Mouse (Mus musculus) forebrain, embryonic 15.5 days (tissue): ENCODE results near the gene Slc37a2. TPM values are rescaled to one million over a fixed set of nuclear protein-coding genes. Genes with fewer than 3 reads are reported as not detected.

Experiments
- ATAC-seq: fragments of 200-750 bp; cut with Nextera tagmentation; replicated peaks from 2 replicates; pipeline ENCODE4 v1.8.0; 2017; ENCODE audit warnings: mild to moderate bottlenecking, moderate TSS enrichment, moderate library complexity
- H3K27ac ChIP-seq: fragments of 300-500 bp; sonication (generic); replicated peaks from 2 replicates; pipeline ENCODE4 v1.5.1; 2015; ENCODE audit warnings: mild to moderate bottlenecking, inconsistent platforms
- H3K27me3 ChIP-seq: fragments of 300-500 bp; sonication (generic); 2 replicates; pipeline ENCODE4 v1.6.1; 2015; ENCODE audit warnings: inconsistent platforms
- H3K36me3 ChIP-seq: fragments of 300-500 bp; sonication (generic); 2 replicates; pipeline ENCODE4 v1.6.1; 2015; ENCODE audit warnings: mild to moderate bottlenecking, inconsistent platforms
- H3K4me1 ChIP-seq: fragments of 300-500 bp; sonication (generic); 2 replicates; pipeline ENCODE4 v1.6.1; 2015; ENCODE audit warnings: inconsistent platforms
- H3K4me2 ChIP-seq: fragments of 300-500 bp; sonication (generic); replicated peaks from 2 replicates; pipeline ENCODE4 v1.6.1; 2015; ENCODE audit warnings: mild to moderate bottlenecking, inconsistent platforms
- H3K4me3 ChIP-seq: fragments of 300-500 bp; sonication (generic); 2 replicates; pipeline ENCODE4 v1.5.1; 2015; ENCODE audit warnings: mild to moderate bottlenecking, inconsistent platforms
- H3K9ac ChIP-seq: fragments of 300-500 bp; sonication (generic); replicated peaks from 2 replicates; pipeline ENCODE4 v1.6.1; 2015; ENCODE audit warnings: mild to moderate bottlenecking, inconsistent platforms
- H3K9me3 ChIP-seq: fragments of 300-500 bp; sonication (generic); 2 replicates; pipeline ENCODE4 v1.6.1; 2016; ENCODE audit warnings: inconsistent platforms
- WGBS: fragments of 180-500 bp; shearing (Covaris S2); methylation state at CpG from one replicate; pipeline ENCODE4 v1.1.7; 2015; ENCODE audit warnings: mixed read lengths; 5-methylcytosine and 5-hydroxymethylcytosine counted together
- polyA plus RNA-seq: library from polyadenylated mRNA; unstranded; fragments of >200 nt; fragmentation: Nextera tagmentation; extraction: Ambion mirVana; gene quantifications from 2 replicates; pipeline ENCODE4 v1.2.1, GENCODE M21; 2015

Slc37a2 gene
- polyA plus RNA-seq, 1 experiment from 2014 or later, result 0.97 TPM

GRCm38 (mm10) chr9:37245404-37245803 lies 10.1 kb downstream of the Slc37a2 start:
- H3K9me3 ChIP-seq, result no peaks in the 10 kb centered on the region
- no peak overlapping the region for H3K4me3 ChIP-seq
- peaks cover 12% of the 10 kb centered on the region for H3K4me1 ChIP-seq
- ATAC-seq, result no peak
- no peak overlapping the region for H3K4me2 ChIP-seq
- H3K36me3 ChIP-seq, result no peaks in the 10 kb centered on the region
- no peak overlapping the region for H3K27ac ChIP-seq
- H3K27me3 ChIP-seq, result no peaks in the 10 kb centered on the region
- H3K9ac ChIP-seq, result no peak overlapping the region
- 74% methylated on average over 2 of the region's 2 CpGs for WGBS

GRCm38 (mm10) chr9:37244600-37244999 lies 10.9 kb downstream of the Slc37a2 start:
- ATAC-seq, result no peak
- H3K36me3 ChIP-seq, result no peaks in the 10 kb centered on the region
- no peaks in the 10 kb centered on the region for H3K27me3 ChIP-seq
- H3K9ac ChIP-seq, result no peak overlapping the region
- H3K27ac ChIP-seq, result no peak overlapping the region
- H3K4me3 ChIP-seq, result no peak overlapping the region
- no peaks in the 10 kb centered on the region for H3K9me3 ChIP-seq
- peaks cover 12% of the 10 kb centered on the region for H3K4me1 ChIP-seq
- no peak overlapping the region for H3K4me2 ChIP-seq
- 85% methylated on average over 1 of the region's 1 CpGs for WGBS

DNA sequence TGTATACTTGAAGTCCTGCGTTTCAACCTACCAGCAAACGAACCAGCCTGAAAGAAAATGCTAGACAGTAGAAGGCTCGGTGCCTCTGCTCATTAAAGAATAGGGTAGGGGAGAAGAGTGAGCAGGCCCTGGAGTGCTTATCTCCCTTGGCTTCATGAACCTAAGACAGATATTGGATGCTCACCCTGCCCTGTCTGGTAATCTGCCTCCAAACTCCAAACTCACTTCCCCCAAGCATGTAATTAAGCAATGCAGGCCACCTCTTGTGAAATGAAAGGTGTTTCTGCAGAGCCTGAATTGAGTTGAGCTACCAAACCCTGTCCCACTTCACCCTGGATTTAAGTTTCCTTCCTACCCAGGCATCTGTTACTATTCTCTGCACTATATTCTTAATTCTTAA lies 12.8 kb downstream of the Slc37a2 start:
- Histone ChIP-seq H3K27me3 (no peaks in the 10 kb centered on the region), H3K36me3 (no peaks in the 10 kb centered on the region), H3K27ac (no peak overlapping the region), H3K4me2 (no peak overlapping the region), H3K9ac (no peak overlapping the region), H3K9me3 (no peaks in the 10 kb centered on the region), H3K4me3 (no peak overlapping the region), H3K4me1 (peaks cover 4% of the 10 kb centered on the region; the same call in 1 of the 2 replicates)
- no peak for ATAC-seq
- WGBS, result 88% methylated on average over 3 of the region's 3 CpGs

DNA sequence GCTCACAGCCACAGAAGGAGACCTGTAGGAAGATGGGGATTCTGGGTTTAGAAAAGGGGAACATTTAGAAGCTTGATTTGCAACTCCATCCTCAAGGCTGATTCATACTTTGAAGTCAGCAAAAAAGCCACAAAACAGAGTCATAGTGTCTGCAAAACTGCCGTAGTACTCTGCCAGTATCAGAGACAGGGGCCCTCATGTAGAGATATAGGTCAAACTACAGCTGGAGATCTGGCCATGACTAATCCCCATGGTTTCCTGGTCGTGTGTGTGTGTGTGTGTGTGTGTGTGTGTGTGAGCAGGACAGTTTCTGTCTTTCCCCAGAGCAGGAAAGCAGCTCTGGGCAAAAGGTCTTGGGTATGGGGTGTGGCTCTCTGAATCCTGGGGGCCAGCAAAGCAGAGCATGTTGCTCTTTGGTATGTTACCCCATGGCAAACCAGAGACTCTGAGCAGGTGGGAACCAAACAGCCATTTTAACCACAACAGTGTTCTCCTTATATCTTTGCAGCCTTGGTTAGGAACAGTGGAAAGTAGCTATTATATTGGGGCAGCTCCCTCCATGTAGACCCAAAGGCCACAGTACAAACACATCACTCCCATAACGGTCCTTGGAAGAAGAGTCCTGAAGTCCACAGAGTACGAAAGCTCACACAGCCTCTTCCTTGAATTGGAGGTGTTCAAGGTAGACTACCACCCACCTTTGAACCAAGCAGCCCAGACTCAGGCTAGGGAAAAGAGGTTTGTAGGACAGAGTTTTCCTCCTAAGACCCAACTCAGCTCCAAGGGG lies 19.4 kb downstream of the Slc37a2 start:
- ATAC-seq, result no peak
- H3K4me1 ChIP-seq, result no peaks in the 10 kb centered on the region
- no peak overlapping the region for H3K27ac ChIP-seq
- 76% methylated on average over 4 of the region's 4 CpGs for WGBS
- no peak overlapping the region for H3K9ac ChIP-seq
- no peaks in the 10 kb centered on the region for H3K27me3 ChIP-seq
- no peak overlapping the region for H3K4me2 ChIP-seq
- H3K9me3 ChIP-seq, result no peaks in the 10 kb centered on the region
- no peaks in the 10 kb centered on the region for H3K36me3 ChIP-seq
- no peak overlapping the region for H3K4me3 ChIP-seq

DNA sequence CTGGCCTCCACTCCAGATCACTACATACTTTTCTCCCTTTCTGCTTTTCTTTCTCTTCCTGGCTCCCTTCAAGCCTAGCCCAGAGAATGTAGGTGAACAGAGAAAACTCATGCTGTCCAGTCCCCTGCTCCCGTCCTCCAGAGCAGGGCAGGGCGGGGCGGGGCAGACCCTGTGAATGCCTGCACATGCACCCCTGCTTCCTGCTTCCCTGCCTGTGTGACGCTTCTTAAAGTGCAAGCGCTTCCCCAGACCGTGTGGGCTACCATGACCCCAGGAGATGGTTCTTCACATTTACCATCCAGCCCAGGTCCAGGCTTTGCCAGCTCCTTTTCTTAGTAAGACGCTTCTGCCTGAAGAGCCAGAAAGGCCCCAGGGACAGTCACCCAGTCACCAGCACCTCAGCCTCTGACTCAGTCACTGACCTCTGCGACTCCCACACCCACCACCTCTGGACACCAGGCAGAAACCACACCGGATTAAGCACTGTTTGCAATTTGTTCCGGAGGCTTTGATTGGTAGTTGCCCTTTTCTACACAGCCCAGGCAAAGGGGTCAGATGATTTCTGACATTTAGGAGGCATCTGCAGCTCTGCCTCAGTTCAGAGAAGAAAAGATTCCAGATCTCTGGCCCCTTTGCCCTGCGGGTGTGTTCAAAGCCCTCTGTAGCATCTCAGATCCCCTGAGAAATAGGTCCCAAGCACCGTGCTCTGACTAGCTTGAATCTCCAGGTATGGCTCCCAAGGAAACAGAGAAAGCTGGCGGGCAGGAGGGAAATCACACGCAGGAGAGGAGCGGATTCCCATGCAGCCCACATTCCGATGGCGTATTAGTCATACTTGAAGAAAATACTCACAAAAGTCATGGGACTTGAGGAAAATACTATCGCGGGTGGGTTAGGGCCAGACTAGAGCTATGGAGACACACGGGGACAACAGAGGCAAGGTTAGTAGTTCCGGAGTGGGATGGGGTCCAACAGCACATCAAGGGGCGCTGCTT lies 23.0 kb downstream of the Slc37a2 start:
- Histone ChIP-seq H3K9ac (no peak overlapping the region), H3K4me1 (0 out of 2 replicates have a peak, but pooled peaks cover 3% of the 10 kb centered on the region), H3K9me3 (no peaks in the 10 kb centered on the region), H3K4me3 (no peak overlapping the region), H3K4me2 (no peak overlapping the region), H3K36me3 (no peaks in the 10 kb centered on the region), H3K27me3 (no peaks in the 10 kb centered on the region), H3K27ac (no peak overlapping the region)
- 63% methylated on average over 22 of the region's 22 CpGs for WGBS
- no peak for ATAC-seq

DNA sequence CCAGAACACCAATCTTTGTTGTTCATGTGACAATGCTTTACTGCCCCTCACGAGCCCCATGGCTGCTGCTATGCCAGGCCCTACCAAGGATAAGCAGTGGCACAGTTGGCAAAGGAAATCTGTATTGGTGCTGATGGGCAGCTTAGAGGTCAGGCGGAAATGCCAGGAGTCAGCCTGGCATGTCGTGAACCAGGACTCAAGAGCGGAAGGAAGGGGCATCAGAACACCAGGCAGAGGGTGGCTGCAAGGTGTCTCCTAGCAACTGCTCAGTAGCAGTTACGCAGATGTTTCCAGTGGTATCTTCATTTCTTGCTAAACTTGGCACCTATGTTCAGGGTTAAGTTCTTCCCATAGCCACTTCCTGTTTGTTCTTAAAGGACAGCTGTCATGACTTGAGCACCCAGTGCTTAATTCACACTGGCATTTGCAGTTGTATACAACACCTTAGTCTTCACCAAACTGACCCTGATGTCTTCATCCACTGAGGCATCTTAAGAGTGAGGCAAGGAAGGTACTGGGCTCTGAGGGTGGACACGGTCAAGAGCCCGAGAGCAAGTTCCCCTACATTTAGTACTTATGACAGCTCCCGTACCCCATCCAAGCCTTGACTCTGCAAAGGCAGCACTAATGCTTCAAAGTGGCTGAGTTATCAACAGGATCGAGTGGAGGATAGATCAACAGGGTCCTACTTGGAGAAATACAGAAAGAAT lies 24.9 kb downstream of the Slc37a2 start:
- ATAC-seq, result no peak
- no peaks in the 10 kb centered on the region for H3K27me3 ChIP-seq
- H3K27ac ChIP-seq, result no peak overlapping the region
- H3K4me2 ChIP-seq, result no peak overlapping the region
- no peak overlapping the region for H3K4me3 ChIP-seq
- H3K36me3 ChIP-seq, result no peaks in the 10 kb centered on the region
- 95% methylated on average over 9 of the region's 9 CpGs for WGBS
- 0 out of 2 replicates have a peak, but pooled peaks cover 3% of the 10 kb centered on the region for H3K4me1 ChIP-seq
- no peaks in the 10 kb centered on the region for H3K9me3 ChIP-seq
- no peak overlapping the region for H3K9ac ChIP-seq

GRCm38 (mm10) chr9:37229880-37230325 lies 25.6 kb downstream of the Slc37a2 start:
- 0% methylated on average over 1 of the region's 1 CpGs for WGBS
- ATAC-seq, result peak; percentile 87
- H3K4me1 ChIP-seq, result 0 out of 2 replicates have a peak, but pooled peaks cover 3% of the 10 kb centered on the region

DNA sequence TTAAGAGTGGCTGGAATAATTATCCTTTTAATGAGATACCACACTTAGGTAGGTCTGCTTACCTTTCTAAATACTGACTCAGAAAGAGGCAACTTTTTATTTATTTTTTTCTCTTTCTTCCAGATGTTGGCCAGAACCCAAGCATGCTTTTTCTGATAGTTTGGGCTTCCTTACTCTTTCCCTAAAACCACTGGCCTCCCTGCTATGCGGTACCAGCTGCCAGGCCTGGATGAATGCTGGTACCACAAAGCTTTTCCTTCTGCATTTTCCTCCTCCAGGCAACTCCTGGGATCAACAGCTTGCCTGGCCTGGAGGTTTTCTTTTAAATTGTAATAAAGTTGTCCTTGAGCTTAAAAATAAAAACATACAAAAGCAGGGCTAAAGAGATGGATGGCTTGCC lies 30.0 kb downstream of the Slc37a2 start:
- no peaks in the 10 kb centered on the region for H3K9me3 ChIP-seq
- 0 out of 2 replicates have a peak, but pooled peaks cover 3% of the 10 kb centered on the region for H3K4me1 ChIP-seq
- 92% methylated on average over 1 of the region's 1 CpGs for WGBS
- H3K4me2 ChIP-seq, result no peak overlapping the region
- no peak overlapping the region for H3K4me3 ChIP-seq
- no peaks in the 10 kb centered on the region for H3K27me3 ChIP-seq
- peaks cover 3% of the 10 kb centered on the region; the same call in 1 of the 2 replicates for H3K36me3 ChIP-seq
- H3K27ac ChIP-seq, result no peak overlapping the region
- ATAC-seq, result no peak
- no peak overlapping the region for H3K9ac ChIP-seq

More at GRCm38 (mm10) chr9:37229880-37230325, 25.6 kb downstream of the Slc37a2 start:
- Histone ChIP-seq H3K4me2 (no peak overlapping the region), H3K27ac (no peak overlapping the region), H3K4me3 (no peak overlapping the region), H3K9me3 (no peaks in the 10 kb centered on the region), H3K36me3 (no peaks in the 10 kb centered on the region), H3K27me3 (no peaks in the 10 kb centered on the region), H3K9ac (no peak overlapping the region)

- Histone ChIP-seq H3K9me3 (no peaks in the 10 kb centered on the region), H3K27ac (no peak overlapping the region), H3K4me3 (no peak overlapping the region), H3K27me3 (no peaks in the 10 kb centered on the region), H3K4me1 (no peaks in the 10 kb centered on the region), H3K36me3 (peaks cover 3% of the 10 kb centered on the region; the same call in 1 of the 2 replicates), H3K9ac (no peak overlapping the region), H3K4me2 (no peak overlapping the region)
- WGBS, result 44% methylated on average over 8 of the region's 8 CpGs
- no peak for ATAC-seq
Observed at GRCm38 (mm10) chr9:37220755-37221154, 34.8 kb downstream of the Slc37a2 start.

- WGBS, result 87% methylated on average over 9 of the region's 9 CpGs
- Histone ChIP-seq H3K9me3 (no peaks in the 10 kb centered on the region), H3K4me3 (no peak overlapping the region), H3K4me1 (no peaks in the 10 kb centered on the region), H3K27me3 (no peaks in the 10 kb centered on the region), H3K36me3 (no peaks in the 10 kb centered on the region), H3K27ac (no peak overlapping the region), H3K9ac (no peak overlapping the region), H3K4me2 (no peak overlapping the region)
- no peak for ATAC-seq
Observed at GRCm38 (mm10) chr9:37214327-37215060, 41.0 kb downstream of the Slc37a2 start.

GRCm38 (mm10) chr9:37213060-37213738 lies 42.3 kb downstream of the Slc37a2 start:
- ATAC-seq, result no peak
- Histone ChIP-seq H3K4me2 (no peak overlapping the region), H3K9ac (no peak overlapping the region), H3K27ac (no peak overlapping the region), H3K36me3 (no peaks in the 10 kb centered on the region), H3K9me3 (no peaks in the 10 kb centered on the region), H3K4me1 (peaks cover 9% of the 10 kb centered on the region), H3K4me3 (no peak overlapping the region), H3K27me3 (no peaks in the 10 kb centered on the region)
- WGBS, result 71% methylated on average over 13 of the region's 13 CpGs
